8 mouse cellular contexts compared by ENCODE assay signal in genomic region chr13:78201871-78202565, GRCm38 (mm10). TPM values are rescaled to one million over a fixed set of nuclear protein-coding genes. Genes with fewer than 3 reads are reported as not detected.
DNase-seq lines count a peak whose midpoint lies in the region; ATAC-seq and TF ChIP-seq lines count a peak whose summit lies in the region.

No protein-coding gene starts in this region.

- H3K4me1 ChIP-seq in lung, postnatal 0 days (ENCODE audit: insufficient read depth, low read depth, low read length), result no peaks in the 10 kb centered on the region
- H3K4me1 ChIP-seq in intestine, postnatal 0 days (replicated peaks; ENCODE audit: control insufficient read depth, insufficient read depth, low read length), result no peaks in the 10 kb centered on the region
- peaks cover 12% of the 10 kb centered on the region for H3K4me1 ChIP-seq in olfactory bulb, adult 2 months (ENCODE audit: control insufficient read depth, insufficient read depth, low read length)

- TF ChIP-seq CTCF in lung, postnatal 0 days (IDR thresholded peaks at IDR 0.05), result no peak
- TF ChIP-seq CTCF in intestine, postnatal 0 days (IDR thresholded peaks at IDR 0.05; ENCODE audit: low read depth), result no peak
- no peak for TF ChIP-seq CTCF in olfactory bulb, adult 2 months (IDR thresholded peaks at IDR 0.05; ENCODE audit: insufficient read depth, low read depth, low read length)

- H3K4me2 ChIP-seq in lung, postnatal 0 days (replicated peaks; ENCODE audit: low read depth, low read length), result peak overlapping the region; percentile 85
- H3K4me2 ChIP-seq in intestine, postnatal 0 days (replicated peaks; ENCODE audit: low read depth), result peak overlapping the region; percentile 86

- no peaks in the 10 kb centered on the region for H3K36me3 ChIP-seq in lung, postnatal 0 days (ENCODE audit: insufficient read depth, low read length)
- H3K36me3 ChIP-seq in intestine, postnatal 0 days (ENCODE audit: control insufficient read depth, insufficient read depth), result no peaks in the 10 kb centered on the region

- DNase-seq in adrenal gland, postnatal 10 days, result peak; percentile 41
- no peak for DNase-seq in adrenal gland, postnatal 14 days
- no peak for DNase-seq in lung, postnatal 0 days (ENCODE audit: low spot score)
- DNase-seq in lung, postnatal 25 days (ENCODE audit: low spot score), result no peak
- no peak for DNase-seq in ovary, postnatal 14 days (ENCODE audit: low spot score)
- DNase-seq in spleen, adult 18-20 months, result no peak

- peak overlapping the region; percentile 66 for H3K4me3 ChIP-seq in lung, postnatal 0 days (ENCODE audit: low read depth, low read length)
- H3K4me3 ChIP-seq in intestine, postnatal 0 days (ENCODE audit: low read depth, low read length), result peak overlapping the region; percentile 42
- peak overlapping the region; percentile 78 for H3K4me3 ChIP-seq in olfactory bulb, adult 2 months (ENCODE audit: insufficient read depth, low read depth, low read length)

- H3K9ac ChIP-seq in lung, postnatal 0 days (replicated peaks; ENCODE audit: low read depth), result no peak overlapping the region
- H3K9ac ChIP-seq in intestine, postnatal 0 days (ENCODE audit: low read depth, low read length), result no peak overlapping the region

- no peaks in the 10 kb centered on the region for H3K9me3 ChIP-seq in lung, postnatal 0 days (ENCODE audit: low read length)
- H3K9me3 ChIP-seq in intestine, postnatal 0 days (ENCODE audit: control insufficient read depth), result no peaks in the 10 kb centered on the region

- 1% methylated on average over 22 of the region's 22 CpGs for WGBS in lung, postnatal 0 days
- WGBS in intestine, postnatal 0 days, result 2% methylated on average over 22 of the region's 22 CpGs
- WGBS in olfactory bulb, adult 2 months, result 3% methylated on average over 22 of the region's 22 CpGs

- no peak for ATAC-seq in lung, postnatal 0 days
- ATAC-seq in intestine, postnatal 0 days, result no peak

- H3K27me3 ChIP-seq in lung, postnatal 0 days (replicated peaks; ENCODE audit: insufficient read depth, low read length), result peaks cover 15% of the 10 kb centered on the region; the same call in 1 of the 2 replicates
- peaks cover 71% of the 10 kb centered on the region for H3K27me3 ChIP-seq in intestine, postnatal 0 days (replicated peaks; ENCODE audit: control insufficient read depth, insufficient read depth, low read length)

- no peak for TF ChIP-seq EP300 in lung, postnatal 0 days (IDR thresholded peaks at IDR 0.05)

- TF ChIP-seq POLR2A in olfactory bulb, adult 2 months (IDR thresholded peaks at IDR 0.05; ENCODE audit: insufficient read depth, low read depth, low read length), result no peak

- no peak overlapping the region for H3K27ac ChIP-seq in lung, postnatal 0 days (ENCODE audit: low read length)
- H3K27ac ChIP-seq in intestine, postnatal 0 days (ENCODE audit: low read depth, low read length), result no peak overlapping the region
- H3K27ac ChIP-seq in olfactory bulb, adult 2 months (ENCODE audit: insufficient read depth, low read depth, low read length), result 0 out of 2 replicates have a peak overlapping the region, but pooled peaks have one; percentile 3

RNA-seq across cellular contexts. Expression of gene Nr2f1, which starts 2.5 kb away (rescaled TPM):
- total RNA-seq in adrenal gland, postnatal 10 days (2021), result 10 to 100 TPM; 15.0 to 18.4 TPM
- 19.6 and 22.0 TPM in 2 replicates for total RNA-seq in adrenal gland, postnatal 14 days (2021)
- polyA plus RNA-seq in lung, postnatal 0 days (2015; fragmentation: Nextera tagmentation; extraction: Ambion mirVana), result 3.6 and 4.0 TPM in 2 replicates
- 0.82 and 1.0 TPM in 2 replicates for polyA plus RNA-seq in intestine, postnatal 0 days (2015; fragmentation: Nextera tagmentation; extraction: Ambion mirVana)
- polyA plus RNA-seq in olfactory bulb, adult 2 months (2012; ENCODE audit: insufficient read depth, insufficient read length, low replicate concordance, missing spikeins), result not detected in 2 replicates
